Mouse (Mus musculus): ENCODE measurements around the gene Fgf22. TPM values are rescaled to one million over a fixed set of nuclear protein-coding genes. Genes with fewer than 3 reads are reported as not detected.
A peak's percentile ranks its signal among the peaks of the same experiment; 100 is the strongest.

Fgf22 gene
- polyA plus RNA-seq, 1 experiment from 2014 or later: not detected

- H3K27me3 ChIP-seq (ENCODE audit: insufficient read depth, low read length): no peaks in the 10 kb centered on the region
- H3K4me1 ChIP-seq (ENCODE audit: insufficient read depth): no peaks in the 10 kb centered on the region
- no peak overlapping the region for H3K4me3 ChIP-seq (ENCODE audit: low read depth, low read length)
- H3K9me3 ChIP-seq (ENCODE audit: low read length): no peaks in the 10 kb centered on the region
- H3K36me3 ChIP-seq (replicated peaks; ENCODE audit: insufficient read depth, low read length): no peaks in the 10 kb centered on the region
- DNase-seq (no peak), ATAC-seq (no peak)
- no peak overlapping the region for H3K9ac ChIP-seq (replicated peaks)
- TF ChIP-seq CTCF (IDR thresholded peaks at IDR 0.05; ENCODE audit: low read depth) (no peak), EP300 (IDR thresholded peaks at IDR 0.05; ENCODE audit: low read depth) (no peak)
- H3K4me2 ChIP-seq (ENCODE audit: low read depth, low read length): no peak overlapping the region
- no peak overlapping the region for H3K27ac ChIP-seq (ENCODE audit: low read depth)
- 64% methylated on average over 28 of the region's 28 CpGs for WGBS (ENCODE audit: insufficient replicate concordance)
Measured at GRCm38 (mm10) chr10:79728323-79729249, 26.3 kb upstream of the Fgf22 start.

- H3K27me3 ChIP-seq (ENCODE audit: insufficient read depth, low read length): no peaks in the 10 kb centered on the region
- no peaks in the 10 kb centered on the region for H3K9me3 ChIP-seq (ENCODE audit: low read length)
- no peaks in the 10 kb centered on the region for H3K4me1 ChIP-seq (ENCODE audit: insufficient read depth)
- TF ChIP-seq CTCF (IDR thresholded peaks at IDR 0.05; ENCODE audit: low read depth): no peak
- TF ChIP-seq EP300 (IDR thresholded peaks at IDR 0.05; ENCODE audit: low read depth): no peak
- DNase-seq (no peak), ATAC-seq (no peak)
- no peak overlapping the region for H3K4me2 ChIP-seq (ENCODE audit: low read depth, low read length)
- 57% methylated on average over 13 of the region's 13 CpGs for WGBS (ENCODE audit: insufficient replicate concordance)
- 0 out of 2 replicates have a peak, but pooled peaks cover 3% of the 10 kb centered on the region for H3K36me3 ChIP-seq (replicated peaks; ENCODE audit: insufficient read depth, low read length)
- no peak overlapping the region for H3K9ac ChIP-seq (replicated peaks)
- no peak overlapping the region for H3K4me3 ChIP-seq (ENCODE audit: low read depth, low read length)
- H3K27ac ChIP-seq (ENCODE audit: low read depth): no peak overlapping the region
Measured at GRCm38 (mm10) chr10:79729357-79729965, 25.4 kb upstream of the Fgf22 start.

GRCm38 (mm10) chr10:79732500-79732899 is 22.4 kb upstream of the Fgf22 start:
- H3K9ac ChIP-seq (replicated peaks): no peak overlapping the region
- DNase-seq: peak; percentile 61
- peaks cover 20% of the 10 kb centered on the region for H3K36me3 ChIP-seq (replicated peaks; ENCODE audit: insufficient read depth, low read length)
- WGBS (ENCODE audit: insufficient replicate concordance): 87% methylated on average over 1 of the region's 1 CpGs
- H3K4me2 ChIP-seq (ENCODE audit: low read depth, low read length): no peak overlapping the region
- TF ChIP-seq EP300 (IDR thresholded peaks at IDR 0.05; ENCODE audit: low read depth): no peak
- TF ChIP-seq CTCF (IDR thresholded peaks at IDR 0.05; ENCODE audit: low read depth): peak; percentile 72
- no peak for ATAC-seq
- no peak overlapping the region for H3K27ac ChIP-seq (ENCODE audit: low read depth)
- no peaks in the 10 kb centered on the region for H3K27me3 ChIP-seq (ENCODE audit: insufficient read depth, low read length)
- no peaks in the 10 kb centered on the region for H3K4me1 ChIP-seq (ENCODE audit: insufficient read depth)
- H3K9me3 ChIP-seq (ENCODE audit: low read length): 0 out of 2 replicates have a peak, but pooled peaks cover 5% of the 10 kb centered on the region
- H3K4me3 ChIP-seq (ENCODE audit: low read depth, low read length): no peak overlapping the region

GRCm38 (mm10) chr10:79733847-79734246 is 21.0 kb upstream of the Fgf22 start:
- no peak for ATAC-seq
- WGBS (ENCODE audit: insufficient replicate concordance): 92% methylated on average over 15 of the region's 15 CpGs
- H3K9me3 ChIP-seq (ENCODE audit: low read length): 0 out of 2 replicates have a peak, but pooled peaks cover 5% of the 10 kb centered on the region
- no peak overlapping the region for H3K4me2 ChIP-seq (ENCODE audit: low read depth, low read length)
- H3K4me1 ChIP-seq (ENCODE audit: insufficient read depth): no peaks in the 10 kb centered on the region
- no peak overlapping the region for H3K27ac ChIP-seq (ENCODE audit: low read depth)
- H3K9ac ChIP-seq (replicated peaks): no peak overlapping the region
- DNase-seq: no peak
- no peak overlapping the region for H3K4me3 ChIP-seq (ENCODE audit: low read depth, low read length)
- no peaks in the 10 kb centered on the region for H3K27me3 ChIP-seq (ENCODE audit: insufficient read depth, low read length)
- peaks cover 27% of the 10 kb centered on the region for H3K36me3 ChIP-seq (replicated peaks; ENCODE audit: insufficient read depth, low read length)
- TF ChIP-seq EP300 (IDR thresholded peaks at IDR 0.05; ENCODE audit: low read depth) (no peak), CTCF (IDR thresholded peaks at IDR 0.05; ENCODE audit: low read depth) (no peak)

- peaks cover 41% of the 10 kb centered on the region for H3K36me3 ChIP-seq (replicated peaks; ENCODE audit: insufficient read depth, low read length)
- no peaks in the 10 kb centered on the region for H3K27me3 ChIP-seq (ENCODE audit: insufficient read depth, low read length)
- no peak overlapping the region for H3K4me3 ChIP-seq (ENCODE audit: low read depth, low read length)
- H3K4me2 ChIP-seq (ENCODE audit: low read depth, low read length): no peak overlapping the region
- TF ChIP-seq EP300 (IDR thresholded peaks at IDR 0.05; ENCODE audit: low read depth): no peak
- TF ChIP-seq CTCF (IDR thresholded peaks at IDR 0.05; ENCODE audit: low read depth): no peak
- H3K9ac ChIP-seq (replicated peaks): no peak overlapping the region
- H3K9me3 ChIP-seq (ENCODE audit: low read length): 0 out of 2 replicates have a peak, but pooled peaks cover 5% of the 10 kb centered on the region
- no peak overlapping the region for H3K27ac ChIP-seq (ENCODE audit: low read depth)
- DNase-seq: no peak
- no peaks in the 10 kb centered on the region for H3K4me1 ChIP-seq (ENCODE audit: insufficient read depth)
- 55% methylated on average over 46 of the region's 52 CpGs for WGBS (ENCODE audit: insufficient replicate concordance)
- ATAC-seq: 0 out of 2 replicates have a peak, but pooled peaks have one; percentile 9
Measured at GRCm38 (mm10) chr10:79735361-79735760, 19.5 kb upstream of the Fgf22 start.

- H3K36me3 ChIP-seq (replicated peaks; ENCODE audit: insufficient read depth, low read length): peaks cover 53% of the 10 kb centered on the region
- TF ChIP-seq CTCF (IDR thresholded peaks at IDR 0.05; ENCODE audit: low read depth) (no peak), EP300 (IDR thresholded peaks at IDR 0.05; ENCODE audit: low read depth) (no peak)
- H3K4me1 ChIP-seq (ENCODE audit: insufficient read depth): no peaks in the 10 kb centered on the region
- no peak overlapping the region for H3K4me2 ChIP-seq (ENCODE audit: low read depth, low read length)
- H3K9ac ChIP-seq (replicated peaks): no peak overlapping the region
- H3K27ac ChIP-seq (ENCODE audit: low read depth): no peak overlapping the region
- H3K9me3 ChIP-seq (ENCODE audit: low read length): 0 out of 2 replicates have a peak, but pooled peaks cover 5% of the 10 kb centered on the region
- no peaks in the 10 kb centered on the region for H3K27me3 ChIP-seq (ENCODE audit: insufficient read depth, low read length)
- no peak for DNase-seq
- H3K4me3 ChIP-seq (ENCODE audit: low read depth, low read length): no peak overlapping the region
- no peak for ATAC-seq
- WGBS (ENCODE audit: insufficient replicate concordance): 85% methylated on average over 13 of the region's 14 CpGs
Measured at GRCm38 (mm10) chr10:79736706-79737105, 18.2 kb upstream of the Fgf22 start.

All from liver, postnatal 0 days (tissue).